Mouse (Mus musculus) spleen, adult 18-20 months (tissue): ENCODE data around the gene Eepd1.
A peak's percentile ranks its signal among the peaks of the same experiment; 100 is the strongest.
"Not testable (repeated sequence)": the region's sequence is repeated elsewhere in the genome, so short reads cannot be mapped to it uniquely, and the experiment has no call there.

ENCODE experiments used
- DNase-seq, 2 experiments: peaks; one replicate each; pipeline ENCODE4 v3.0.0; 2022; ENCODE audit warnings: mixed read lengths in 2 of 2

Gene Eepd1

DNA sequence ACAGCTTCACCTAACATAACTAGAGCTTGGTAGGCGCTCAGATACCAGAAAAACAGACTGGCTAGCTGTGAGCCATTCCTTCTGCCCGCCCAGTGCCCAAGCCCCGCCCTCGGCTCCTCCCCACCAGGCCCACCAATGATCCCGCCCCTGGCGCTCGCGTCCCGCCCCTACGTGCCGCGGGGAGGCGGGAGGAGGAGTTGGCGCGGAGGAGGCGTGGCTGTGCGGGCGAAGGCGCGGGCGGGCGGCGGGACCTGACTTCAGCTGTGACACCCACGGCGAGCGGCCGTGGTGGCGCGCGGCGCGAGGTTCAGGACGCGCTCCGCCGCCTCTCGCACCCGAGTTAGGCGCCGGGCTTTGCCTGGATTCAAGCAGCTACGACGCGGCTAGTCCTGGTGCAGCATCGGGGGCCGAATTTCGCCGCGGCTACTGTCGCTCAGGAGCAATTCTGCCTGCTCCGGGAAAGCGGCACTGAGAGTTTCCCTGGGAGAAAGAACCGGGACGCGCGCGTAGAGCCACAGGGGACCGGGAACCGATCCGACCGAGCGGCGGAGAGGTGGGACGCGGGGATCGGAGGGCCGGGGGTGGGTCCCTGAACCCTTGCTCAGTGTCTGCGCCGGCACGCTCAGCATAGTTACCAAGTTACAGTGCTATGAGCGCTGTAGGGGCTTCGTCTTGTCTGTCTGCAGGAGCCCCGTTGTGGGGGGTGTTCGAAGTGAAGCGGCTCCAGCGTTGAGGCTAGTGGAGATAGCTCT, at the start of gene Eepd1:
Eepd1 (plus strand) TSS at position 204 of the 752 bp plus-strand sequence.
- DNase-seq: peak; percentile 91 to 98

DNA sequence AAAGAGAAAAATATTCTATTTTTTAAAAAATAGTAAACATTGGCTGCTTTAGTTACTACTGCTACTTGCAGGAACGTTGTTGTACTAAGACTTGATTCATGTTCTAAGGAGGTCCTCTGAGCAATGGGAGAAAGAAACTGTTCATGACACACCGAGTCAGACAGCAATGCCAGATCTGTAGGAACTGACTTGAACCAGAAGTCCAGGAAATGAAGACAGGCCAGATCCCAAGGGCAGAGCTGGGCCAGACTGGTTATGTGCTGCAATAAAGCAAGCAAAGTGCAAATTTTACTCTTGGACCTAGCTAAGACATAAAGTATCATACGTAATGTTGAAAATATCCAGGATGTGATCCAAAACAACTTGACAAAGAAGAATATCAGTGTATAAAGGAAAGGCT, 42.5 kb upstream of the Eepd1 start:
- DNase-seq: no peak

DNA sequence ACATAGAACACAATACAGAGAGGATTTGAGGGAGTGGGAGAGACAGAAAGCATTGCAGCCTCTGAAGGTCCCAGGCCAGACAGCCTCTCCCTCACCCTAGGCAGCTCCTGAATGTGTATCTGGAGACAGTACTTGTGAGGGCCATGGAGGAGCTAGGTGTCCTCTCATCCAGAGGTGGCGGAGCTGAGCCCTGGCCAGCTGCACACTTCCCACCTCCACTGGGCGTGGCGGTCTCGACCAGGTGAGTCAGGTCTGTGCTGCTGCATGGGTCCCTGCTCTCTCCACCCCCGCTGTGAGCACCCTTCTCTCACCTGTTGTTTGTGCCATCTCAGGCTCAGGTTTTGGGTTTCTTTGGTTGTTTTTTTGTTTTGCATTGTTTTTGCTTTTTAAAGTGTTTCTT, 41.3 kb upstream of the Eepd1 start:
- DNase-seq: not testable (repeated sequence)

DNA sequence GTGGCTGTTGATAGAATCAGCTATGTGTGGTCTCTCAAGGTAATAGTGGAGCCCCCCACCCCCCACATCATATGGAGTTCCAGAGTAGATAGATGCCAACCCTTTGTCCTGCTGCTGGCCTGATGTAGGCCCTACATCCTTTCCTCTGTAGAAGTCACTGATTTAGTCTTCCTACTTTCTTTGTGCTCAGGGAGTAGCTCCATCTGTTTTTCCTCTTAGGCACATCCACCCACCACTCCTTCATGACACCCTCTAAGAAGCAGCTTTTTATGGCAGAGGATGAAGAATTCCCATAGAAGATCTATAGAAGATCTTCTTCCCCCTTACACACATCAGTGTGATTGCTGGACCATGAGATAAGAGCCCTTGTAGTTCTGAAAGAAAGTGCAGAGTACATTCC, 39.3 kb upstream of the Eepd1 start:
- no peak for DNase-seq

DNA sequence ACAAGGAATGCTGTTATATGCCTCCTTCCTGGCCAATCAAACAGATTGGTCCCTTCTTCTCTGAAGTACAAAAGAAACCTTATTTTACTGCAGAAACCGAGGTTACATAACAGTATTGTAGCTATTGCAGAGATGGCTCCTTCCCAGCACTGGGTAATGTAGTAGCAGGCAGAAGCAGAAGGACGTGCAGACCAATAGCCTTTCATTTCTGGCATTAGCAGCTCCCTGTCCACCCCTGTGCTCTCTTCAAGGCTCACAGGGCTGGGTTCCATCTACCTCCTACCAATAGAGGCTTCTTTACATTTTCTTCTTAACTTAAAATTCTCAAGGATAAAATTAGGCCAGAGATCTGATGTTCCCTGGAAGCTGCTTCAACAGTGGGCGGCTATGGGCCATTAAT, 38.3 kb upstream of the Eepd1 start:
- no peak for DNase-seq

DNA sequence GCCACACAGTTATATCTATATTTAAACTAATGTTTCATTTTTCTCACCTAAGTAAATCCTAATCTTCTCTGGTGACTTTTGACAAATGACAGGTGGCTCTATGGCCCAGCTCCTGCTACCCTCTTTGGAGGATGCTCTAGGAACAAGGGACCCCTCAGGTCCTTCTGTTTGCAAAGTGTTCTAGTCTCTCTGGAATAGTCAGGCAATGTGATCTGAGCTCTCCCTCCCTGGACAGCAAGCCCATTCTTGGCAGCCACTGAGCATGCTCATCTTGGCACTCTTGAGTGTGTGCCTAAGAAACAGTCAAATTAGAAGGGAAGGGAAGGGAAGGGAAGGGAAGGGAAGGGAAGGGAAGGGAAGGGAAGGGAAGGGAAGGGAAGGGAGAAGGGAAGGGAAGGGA, 37.8 kb upstream of the Eepd1 start:
- no peak for DNase-seq

DNA sequence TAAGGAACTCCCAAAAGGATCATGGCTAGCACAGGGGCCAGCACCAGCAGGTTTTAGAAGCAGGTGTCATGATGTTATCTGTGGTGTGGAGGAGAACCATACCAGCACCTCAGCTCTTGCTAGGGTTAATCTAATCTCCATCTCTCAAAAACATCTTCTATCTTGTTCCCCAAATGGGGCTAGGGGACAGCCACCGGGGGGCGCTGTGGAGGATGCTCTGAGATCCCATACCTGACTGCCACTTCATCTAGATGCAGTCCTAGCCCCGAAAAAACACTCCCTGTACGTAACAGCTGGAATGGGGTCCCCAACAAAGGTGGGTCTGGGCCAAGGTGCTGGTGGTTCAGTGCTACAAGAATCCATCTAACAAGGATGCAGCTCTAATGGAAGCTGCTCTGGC, 31.0 kb upstream of the Eepd1 start:
- no peak for DNase-seq

DNA sequence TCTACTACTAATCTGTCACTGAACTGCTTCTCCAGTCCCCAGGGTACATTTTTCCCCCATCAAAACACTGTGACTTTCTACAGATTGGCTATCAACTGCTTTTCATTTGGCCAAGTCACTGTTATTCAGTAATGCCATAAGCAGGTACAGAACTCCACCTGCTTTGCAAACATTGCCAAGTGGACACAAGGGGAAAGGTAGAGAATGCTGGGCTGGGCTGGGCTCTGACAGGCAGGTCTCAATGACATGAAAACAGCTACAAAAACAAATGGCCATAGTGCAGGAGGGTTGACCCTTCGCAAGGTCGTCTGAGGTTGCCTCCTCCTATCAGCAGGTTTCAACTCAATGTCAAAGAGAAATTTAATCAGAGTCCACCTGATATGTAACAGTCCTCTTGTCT, 26.3 kb upstream of the Eepd1 start:
- no peak for DNase-seq

DNA sequence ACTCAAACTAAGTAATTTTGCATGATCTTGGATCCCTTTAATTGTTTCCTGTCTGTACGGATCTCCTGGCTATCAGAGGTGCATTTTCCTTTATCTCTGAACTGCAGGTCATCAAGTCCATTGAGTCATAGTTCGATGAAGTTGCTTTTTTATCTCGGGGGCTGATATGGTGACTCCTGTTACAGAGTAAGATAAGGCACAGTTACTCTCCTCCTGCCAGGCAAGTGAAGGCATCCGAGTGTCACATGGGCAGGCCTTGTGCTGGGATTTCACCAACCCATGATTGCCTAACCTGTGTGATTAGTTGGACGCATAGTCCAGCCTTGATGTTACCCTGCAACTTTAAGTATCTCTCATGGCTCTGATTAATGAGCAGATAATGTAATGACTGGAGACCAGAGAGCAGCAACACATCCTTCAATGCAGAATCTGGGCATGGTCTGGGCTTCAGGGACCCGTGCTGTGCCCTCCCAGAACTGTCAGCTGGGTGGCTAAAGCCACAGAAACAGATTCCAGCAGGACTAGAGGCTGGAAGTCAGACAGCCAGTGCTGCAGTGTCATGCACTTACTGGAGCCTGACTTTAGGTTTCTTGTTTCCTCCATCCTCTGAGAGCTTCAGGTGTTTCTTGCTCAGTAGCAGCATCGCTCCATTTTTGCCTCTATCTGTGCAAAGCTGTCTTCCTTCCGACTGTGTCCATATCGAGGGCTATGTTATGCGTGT, 20.4 kb upstream of the Eepd1 start:
- no peak for DNase-seq

DNA sequence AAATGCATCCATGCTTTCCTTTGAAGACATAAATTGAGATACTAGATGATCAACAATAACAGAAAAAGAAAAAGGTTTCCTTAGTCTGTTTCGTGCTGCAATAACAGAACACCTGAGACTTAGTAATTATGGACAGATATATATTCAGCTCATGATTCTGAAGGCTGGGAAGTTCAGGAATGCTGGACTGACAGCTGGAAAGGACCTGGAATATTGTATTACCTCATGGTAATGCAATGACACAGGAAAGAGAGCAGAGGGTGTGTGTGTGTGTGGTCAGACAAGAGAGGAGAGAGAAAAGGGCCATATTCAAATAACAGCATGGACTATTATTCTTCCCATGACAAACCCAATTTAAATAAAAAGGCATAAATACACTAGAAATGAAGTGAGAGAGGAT, 17.0 kb upstream of the Eepd1 start:
- DNase-seq: no peak

DNA sequence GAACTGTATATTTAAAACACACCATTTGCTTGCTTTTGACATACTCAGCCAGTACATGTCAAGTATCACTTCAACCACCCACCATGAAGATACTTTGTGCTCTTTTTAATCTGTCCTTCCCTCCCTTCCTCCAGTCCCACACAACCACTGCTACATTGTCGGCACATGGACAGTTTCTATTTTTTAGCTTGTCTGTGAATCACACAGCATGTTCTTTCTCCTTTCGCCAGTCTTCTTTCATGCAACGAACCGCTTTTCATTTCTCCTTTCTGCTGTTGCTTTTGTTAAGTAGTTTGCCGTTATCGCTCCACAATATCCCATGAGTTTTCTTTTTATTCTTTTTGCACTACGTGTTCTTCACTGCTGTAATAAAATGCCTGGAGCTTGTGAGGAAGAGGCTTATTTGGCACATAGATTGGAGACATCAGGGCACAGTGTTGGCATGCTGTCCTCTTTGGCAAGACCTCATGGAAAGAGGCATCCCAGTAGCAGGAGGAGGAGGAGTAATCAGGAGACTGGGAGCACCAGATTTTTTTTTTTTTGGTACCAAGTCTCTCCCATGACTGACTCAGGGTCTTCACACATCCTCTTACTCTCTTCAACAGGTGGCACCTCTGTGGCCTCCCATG, 1.8 kb upstream of the Eepd1 start:
- no peak for DNase-seq

DNA sequence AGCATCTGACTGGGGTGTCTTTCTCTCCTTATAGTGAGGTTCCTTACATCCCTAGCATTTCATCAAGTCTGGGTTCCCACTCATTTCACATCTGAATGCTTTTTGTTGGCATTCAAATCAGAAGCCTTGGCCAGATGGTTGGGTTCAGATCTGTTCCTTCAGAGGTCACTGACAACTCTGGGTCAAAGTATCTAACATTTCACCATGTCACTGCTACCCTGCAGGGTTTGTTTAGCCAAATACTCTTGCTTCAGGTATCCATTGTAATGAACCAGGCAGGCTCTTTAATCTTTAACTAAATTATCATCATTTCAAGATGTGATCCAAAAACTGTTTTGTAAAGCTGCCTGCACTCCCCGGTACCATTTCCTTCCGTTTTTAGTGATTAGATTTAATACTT, 671 bp upstream of the Eepd1 start:
- DNase-seq: no peak

DNA sequence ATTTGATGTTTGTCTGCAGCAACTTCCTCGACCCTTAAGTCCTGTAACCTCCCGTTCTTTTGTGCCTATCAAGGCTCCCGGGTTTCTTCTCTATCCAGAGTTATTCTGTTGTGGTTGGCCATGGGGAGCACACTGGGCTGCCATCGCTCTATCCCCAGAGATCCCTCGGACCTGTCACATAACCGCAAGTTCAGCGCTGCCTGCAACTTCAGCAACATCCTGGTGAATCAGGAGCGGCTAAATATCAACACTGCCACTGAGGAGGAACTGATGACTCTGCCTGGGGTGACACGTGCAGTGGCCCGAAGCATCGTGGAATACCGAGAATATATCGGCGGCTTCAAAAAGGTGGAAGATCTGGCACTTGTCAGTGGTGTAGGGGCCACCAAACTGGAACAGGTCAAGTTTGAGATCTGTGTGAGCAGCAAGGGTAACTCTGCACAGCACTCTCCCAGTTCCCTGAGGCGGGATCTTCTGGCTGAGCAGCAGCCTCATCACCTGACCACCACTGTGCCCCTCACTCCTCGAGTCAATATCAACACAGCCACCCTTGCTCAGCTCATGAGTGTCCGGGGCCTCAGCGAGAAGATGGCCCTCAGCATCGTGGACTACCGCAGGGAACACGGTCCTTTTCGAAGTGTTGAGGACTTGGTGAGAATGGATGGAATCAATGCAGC, 1.1 kb downstream of the Eepd1 start:
- peak in 1 of 2 experiments; percentile 24 for DNase-seq

DNA sequence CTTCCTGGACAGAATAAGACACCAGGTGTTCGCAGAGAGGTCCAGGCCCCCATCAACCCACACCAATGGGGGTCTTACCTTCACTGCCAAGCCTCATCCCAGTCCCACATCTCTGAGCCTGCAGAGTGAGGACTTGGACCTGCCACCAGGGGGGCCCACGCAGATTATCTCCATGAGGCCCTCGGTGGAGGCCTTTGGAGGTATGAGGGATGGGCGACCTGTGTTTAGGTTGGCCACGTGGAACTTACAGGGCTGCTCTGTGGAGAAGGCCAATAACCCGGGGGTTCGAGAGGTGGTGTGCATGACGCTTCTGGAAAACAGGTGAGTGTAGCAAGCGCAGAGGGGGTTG, 1.6 kb downstream of the Eepd1 start:
- DNase-seq: no peak

DNA sequence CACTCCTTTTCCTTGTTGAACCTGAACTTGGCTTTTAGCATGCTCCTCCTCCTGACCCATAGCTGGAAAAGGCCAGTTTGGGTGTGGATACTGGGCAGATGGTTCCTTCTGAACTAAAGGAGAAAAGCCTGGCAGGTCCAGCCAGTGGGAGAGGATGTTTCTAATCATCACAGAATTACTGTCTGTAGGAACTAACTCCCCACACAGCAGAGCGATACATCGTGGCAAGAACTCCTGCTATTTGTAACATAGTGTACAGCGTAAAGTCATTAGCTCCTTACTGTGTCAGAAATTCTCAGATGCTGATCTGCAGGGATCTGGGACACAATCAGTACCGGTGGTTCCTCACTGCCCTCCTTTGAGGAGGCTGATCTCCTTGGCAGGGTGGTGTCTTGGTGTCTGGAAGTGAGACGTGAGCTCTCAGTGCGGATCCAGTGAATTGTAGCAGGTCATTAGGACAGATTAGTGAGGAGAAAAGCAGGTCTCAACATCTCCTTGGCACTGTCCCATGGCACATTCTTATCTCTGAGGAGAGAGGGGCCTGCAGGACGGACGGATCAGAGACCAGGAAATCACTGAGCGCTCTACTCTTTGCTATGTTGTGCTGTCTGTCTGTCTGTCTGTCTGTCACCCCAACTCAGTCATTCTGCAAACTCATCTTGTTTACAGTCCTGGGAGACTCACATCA, 2.7 kb downstream of the Eepd1 start:
- no peak for DNase-seq

DNA sequence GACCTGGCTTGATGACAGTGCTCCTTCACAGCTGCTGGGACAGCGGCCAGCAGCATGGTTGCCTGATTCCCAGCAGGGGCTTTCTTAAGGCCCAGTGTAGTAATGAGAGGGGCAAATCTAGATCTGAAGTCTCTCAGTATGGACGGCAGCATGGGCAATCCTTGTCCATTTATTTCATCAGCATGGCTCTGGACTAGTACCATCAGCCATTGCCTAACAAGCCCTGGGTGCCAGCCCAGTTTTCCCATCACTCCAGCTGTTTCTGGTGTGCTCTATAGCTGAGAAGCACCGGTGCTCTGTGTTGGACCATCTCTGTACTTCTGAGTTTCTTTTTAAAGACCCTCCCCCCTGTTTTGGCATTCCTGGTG, 3.3 kb downstream of the Eepd1 start:
- no peak for DNase-seq

DNA sequence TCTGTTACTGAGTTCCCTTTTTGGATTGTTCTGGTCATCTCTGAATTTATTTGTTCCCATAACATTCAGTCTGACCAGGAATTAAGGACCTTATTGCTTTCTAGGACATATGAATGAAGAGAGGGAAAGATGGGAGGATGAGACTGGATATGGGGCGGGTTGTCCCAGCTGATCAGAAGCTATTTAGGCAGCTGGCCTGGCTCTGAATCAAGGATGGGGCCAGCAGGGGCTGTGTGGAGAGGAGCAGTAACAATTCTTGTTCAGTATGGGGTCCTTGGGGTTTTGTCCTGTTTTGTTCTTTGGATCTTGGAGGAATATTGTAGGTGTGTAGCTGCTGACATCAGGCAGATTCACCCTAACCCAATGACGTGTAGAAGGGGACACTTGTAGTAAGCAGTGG, 3.7 kb downstream of the Eepd1 start:
- no peak for DNase-seq

DNA sequence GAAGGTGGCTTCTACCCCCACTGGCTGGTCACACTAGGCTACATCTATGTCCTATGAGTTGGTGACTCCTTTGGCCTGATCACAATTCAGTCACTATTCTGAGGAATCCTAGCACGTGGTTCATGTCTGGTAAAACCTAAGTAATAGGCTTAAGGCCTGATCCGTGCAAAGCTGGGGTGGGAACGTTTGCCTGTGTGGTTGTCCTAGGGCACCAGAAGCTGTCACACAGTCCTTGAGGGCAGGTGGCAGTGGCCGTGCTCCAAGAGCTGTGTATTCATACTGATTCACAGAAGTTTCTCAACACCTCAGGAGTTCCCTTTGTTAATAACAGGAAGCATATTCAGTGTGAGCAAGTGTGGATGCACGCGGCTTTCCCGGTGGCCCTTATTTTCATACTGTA, 4.1 kb downstream of the Eepd1 start:
- no peak for DNase-seq

DNA sequence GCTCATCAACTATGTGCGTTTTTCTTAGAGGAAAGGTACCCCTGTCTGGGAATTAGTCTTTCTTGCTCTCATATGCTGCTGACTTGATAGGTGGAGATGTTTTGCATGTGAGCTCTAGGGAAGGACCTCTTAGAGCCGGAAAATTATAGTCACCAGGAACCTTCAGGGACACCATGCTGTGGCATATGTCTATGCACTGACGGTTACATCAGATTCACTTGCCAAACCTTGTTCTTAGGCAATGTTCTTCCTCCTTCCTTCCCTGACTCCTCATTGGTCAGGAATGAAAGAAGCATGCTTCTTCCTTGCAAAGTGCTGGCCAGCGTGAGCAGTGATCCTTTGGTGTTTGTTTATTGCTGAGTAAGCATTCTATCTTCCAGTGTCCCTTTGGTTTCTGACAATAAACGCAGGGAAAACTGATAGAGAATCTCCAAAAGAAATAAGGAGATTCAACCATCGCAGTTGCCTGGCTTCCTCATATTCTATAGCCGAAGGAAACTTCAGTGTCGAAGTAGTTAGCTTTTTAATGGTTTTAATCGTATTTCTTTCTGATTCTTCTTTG, 5.0 kb downstream of the Eepd1 start:
- no peak for DNase-seq

DNA sequence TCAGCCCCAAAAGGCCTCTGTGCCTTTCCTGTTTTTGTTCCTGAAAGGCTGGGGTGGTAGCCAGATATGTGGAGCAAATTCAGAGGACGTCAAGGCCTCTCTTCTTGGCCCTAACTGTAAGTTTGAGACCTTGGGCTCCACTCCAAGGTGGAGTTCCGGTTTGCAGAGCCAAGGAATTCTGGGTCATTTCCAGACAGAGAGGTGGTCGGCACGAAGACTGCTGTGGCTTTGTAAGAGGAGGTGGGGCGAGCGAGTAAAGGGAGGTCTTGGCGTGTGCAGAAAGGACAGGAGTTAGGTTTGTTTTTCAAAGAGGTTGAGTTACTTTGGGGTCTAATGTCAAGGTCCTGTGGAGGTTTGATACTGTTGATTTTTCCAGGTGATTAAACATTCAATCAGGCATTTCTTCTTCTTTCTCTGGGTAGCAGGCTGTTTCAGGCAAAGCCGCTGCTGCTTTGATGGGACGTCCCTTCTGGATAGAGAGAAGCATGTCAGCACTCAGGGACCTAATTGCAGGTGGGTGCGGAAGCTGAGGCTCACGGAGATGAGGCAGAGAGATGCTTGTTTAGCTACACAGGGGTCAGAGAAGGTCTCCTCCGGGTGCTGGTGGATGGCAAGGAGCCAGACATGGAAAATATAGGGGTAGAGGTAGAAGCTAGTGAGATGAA, 6.2 kb downstream of the Eepd1 start:
- DNase-seq: no peak

DNA sequence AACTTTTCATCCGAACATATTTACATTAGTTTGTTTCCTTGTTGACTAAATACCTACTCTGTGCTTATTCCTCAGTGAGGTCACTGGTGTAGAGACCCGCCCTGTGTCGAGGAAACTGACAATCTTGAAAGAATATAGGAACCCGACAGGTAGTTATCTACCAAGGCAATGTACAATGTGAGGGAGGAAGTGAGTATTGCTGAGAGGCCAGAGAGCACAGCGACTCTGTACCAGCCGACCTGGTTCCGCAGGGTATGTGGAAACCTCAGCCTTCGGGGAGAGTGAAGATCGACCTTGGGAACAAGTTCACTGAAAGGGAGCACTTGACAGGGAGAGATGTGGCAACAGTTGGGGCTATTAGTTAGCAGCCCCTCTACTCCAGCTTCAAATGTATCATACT, 7.2 kb downstream of the Eepd1 start:
- no peak for DNase-seq
